Mouse (Mus musculus) layer of hippocampus, adult 9-11 months (tissue): ENCODE data around the gene Cyb5r3.

ENCODE experiments used
- DNase-seq: peaks from one replicate; pipeline ENCODE4 v3.0.0; 2022

Cyb5r3 gene

DNA sequence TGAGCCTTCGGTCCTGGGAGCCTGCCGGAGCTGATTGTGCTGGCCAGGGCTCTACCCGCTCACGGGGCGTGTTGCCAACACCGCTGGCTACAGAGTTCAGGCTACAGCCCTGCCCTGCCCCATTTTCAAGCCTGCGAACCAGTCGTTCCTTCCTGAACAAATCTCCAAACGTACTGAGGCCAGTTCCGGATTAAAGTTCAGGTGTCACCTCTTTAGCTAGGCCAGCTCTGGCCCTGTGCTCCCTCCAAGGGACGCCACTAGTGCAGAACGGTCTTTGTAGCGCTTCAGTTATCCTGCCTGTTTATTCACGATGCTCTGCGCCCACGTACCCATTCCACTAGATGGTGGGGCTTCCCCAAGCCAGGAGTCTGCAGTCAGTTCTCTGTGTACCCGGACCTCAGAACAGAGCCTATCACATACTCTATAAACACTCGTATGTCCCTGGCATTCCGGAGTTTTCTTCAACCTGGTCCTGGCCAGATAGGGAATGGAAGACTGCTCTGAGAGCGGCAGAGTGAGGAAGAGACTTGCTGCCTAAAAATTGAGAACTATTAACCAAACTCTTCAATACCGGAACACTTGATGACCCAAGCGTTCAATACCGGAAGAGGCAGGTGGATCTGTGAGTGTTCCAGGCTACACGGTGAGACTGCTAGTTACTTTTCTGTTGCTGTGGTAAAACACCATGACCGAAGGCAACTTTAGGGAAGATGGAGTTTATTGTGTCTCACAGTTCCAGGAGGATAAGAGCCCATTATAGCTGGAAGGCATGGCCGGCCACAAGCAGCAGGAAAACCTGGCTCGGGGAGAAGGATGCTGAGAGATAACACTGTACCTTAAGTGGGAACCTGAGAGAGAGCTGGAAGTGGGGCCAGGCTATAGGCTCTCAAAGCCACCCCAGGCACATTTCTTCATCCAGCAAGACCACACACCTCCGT is at the start of gene Cyb5r3:
Gene Cyb5r3, minus strand, starts transcription at position 101 of the 938 bp plus-strand sequence.
- no peak for DNase-seq

DNA sequence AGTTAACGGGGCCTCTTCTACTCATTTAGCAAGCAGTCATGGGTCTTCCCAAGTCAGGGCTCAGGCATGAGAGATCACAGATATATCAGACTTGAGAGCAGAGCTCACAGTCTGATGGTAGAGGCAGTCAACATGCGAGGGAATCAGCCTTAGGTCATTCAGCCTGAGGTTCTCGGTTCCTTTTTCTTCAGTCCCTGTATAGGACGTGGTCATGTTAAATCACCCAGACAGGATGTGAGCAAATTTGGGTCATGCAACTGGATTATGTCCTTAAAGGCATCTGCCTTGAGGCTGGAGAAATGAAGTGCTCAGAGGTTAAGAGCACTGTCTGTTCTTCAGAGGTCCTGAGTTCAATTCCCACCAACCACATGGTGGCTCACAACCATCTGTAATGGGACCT is 49.3 kb upstream of the Cyb5r3 start:
- peak; percentile 19 for DNase-seq

DNA sequence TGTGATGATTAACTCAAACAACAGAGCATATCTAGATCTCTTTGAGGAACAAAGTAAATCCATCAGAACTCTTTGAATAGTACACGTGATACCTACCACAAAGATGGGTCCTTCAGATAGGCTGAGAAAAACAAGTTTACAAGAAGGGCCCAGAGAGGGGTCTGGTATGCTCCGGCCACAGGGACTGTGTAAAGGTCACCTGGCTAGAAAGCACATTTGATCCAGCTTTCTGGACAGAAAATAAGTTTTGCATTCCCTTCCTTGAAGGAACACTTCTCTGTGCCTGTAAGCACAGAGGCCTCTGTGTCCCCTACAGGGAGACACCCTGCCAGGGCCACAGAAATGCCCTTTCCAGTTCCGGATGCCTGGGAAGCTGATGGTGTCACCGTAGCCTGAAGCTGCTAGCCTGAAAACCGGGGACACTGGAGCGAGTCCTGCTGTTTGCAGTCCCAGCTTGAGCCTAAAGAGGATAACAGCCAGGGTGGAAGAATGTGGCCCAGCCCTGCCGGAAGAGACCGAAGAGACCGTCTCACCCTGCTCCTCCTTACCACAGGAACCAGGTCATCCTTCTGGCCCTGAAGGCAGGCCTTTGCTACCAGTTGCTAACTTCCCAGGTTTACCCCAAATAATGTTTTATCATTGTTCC is 48.1 kb upstream of the Cyb5r3 start:
- DNase-seq: no peak

DNA sequence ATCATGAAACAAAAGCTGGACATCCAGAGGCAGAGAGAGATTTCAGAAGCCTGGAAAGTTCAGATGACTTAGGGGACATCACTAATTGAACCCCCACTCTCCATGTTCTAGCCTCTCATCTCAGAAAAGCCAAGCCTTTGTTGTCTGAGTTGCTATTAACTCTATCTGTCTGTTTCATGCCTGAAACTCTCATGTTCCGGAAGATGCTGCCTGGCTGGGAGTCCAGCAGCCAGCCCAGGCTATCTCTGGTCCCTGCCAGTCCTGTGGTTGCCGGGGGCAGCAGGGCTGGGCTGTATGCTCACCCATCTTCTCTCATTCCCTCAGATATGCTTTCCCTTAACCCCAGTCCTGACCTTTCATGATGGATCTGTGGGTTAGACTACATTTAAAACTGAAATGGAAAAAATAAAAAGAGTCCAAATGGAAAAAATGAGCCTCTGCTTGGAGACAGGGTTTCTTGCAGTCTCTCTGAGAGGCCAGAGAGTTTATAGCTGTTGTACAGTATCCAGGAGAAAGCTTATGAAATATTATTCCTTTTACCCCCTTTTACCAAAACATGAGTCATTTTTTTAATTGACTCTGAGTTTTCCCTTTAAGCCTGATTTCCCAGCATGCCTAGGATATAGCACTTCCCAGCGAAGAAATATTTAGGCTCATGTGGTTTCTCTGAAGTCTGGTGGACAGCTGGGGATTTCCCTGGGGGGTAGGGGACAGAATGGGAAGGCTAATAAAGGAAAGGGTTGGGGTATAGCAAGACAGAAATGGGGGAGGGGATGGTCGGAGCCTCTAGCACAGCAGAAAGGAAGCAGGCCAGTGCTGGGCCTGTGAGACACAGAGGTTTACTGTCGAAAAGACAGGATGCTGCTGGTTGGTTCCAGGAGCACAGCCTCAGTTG is 43.2 kb upstream of the Cyb5r3 start:
- no peak for DNase-seq

DNA sequence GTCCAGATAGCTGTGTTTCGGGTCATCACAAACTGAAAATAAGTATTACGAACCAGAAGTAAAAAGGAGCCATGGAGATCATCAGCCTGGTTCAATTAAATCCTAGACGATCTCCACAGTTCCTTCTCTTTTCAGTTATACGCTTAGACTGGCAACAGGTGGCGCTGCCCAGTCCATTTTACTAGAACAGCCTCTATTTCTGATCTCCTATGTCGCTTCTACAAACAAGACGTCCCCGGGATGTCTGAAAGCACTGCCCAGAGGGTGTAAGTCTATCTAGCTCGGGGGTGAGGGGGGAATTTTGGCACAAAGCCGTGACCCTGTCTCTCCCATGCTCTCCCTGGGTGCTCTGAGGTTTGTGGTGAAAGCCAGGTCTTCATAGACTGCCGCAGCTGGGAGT is 37.8 kb upstream of the Cyb5r3 start:
- peak; percentile 38 for DNase-seq

DNA sequence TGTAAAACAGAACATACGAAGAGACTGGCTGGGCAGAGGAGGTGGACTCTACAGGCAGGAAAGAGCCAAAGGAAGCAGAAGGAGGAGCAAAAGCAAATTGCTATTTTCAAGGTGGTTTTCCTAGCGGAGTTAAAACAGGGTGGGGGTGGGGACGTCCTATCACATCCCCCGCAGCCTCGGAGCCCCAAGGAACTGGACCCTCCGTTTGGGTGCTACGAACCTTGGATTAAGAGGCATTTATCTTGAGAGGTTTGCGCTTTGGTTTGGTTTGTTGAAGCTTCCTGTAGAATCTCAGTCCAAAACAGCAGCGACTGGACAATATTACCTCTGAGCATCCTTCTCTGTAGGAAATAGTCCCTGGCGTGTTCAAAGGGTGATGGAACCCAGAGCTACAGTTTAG is 37.3 kb upstream of the Cyb5r3 start:
- no peak for DNase-seq

DNA sequence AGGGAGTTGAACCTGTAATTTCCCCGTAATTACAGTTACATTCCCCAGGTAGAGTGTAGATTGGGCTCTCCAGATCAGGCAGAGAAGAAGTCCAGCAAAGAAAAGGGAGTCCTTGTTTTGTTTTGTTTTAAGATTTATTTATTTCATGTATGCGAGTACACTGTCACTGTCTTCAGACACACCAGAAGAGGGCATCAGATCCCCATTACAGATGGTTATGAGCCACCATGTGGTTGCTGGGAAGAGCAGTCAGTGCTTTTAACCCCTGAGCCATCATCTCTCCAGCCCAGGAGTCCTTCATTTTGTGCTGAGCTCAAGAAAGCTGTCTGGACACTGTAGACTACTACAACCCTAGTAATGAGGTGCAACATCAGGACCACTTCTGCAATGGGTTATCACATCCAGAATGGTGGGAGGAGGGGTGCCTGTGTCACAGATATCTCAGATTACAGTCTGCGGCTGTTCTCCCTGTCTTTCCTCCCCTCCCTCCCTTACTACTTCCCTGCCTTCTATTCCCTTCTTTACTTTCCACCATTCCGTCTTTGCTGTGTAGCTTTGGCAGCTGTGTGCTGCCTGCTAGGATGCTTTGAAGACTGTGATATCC is 36.8 kb upstream of the Cyb5r3 start:
- DNase-seq: no peak

DNA sequence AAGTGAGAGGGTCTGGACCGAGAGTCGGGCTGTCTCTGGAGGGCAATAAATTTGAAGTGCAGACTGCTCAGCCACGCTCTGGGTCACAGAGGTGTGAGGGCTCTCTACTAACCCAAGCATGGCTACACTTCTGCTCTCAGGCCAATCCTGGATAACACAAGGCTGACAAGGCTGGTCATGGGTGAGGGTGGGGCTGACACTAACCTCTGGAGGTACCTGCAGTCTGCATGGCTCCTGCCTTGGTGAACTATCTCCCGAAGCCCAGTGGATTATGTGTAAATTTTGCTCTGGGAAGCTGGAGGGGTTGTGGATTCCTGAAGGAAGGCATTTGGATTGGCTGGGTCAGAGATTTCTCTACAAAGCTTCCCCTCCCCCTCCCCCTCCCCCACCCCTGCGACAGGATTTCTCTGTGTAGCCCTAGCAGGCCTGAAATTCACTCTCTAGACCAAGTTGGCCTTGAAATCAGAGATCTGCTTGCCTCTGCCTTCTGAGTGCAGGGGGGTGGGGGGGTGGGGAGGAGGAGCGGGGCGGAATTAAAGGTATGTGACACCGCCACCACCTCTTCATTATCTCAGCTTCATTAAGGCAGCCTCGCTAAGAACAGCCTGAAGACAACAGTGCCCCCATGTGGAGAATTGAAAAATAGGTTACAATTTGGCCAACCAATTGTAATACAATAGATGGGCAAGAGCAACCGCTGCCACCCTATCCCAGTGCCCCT is 32.5 kb upstream of the Cyb5r3 start:
- peak; percentile 42 for DNase-seq

DNA sequence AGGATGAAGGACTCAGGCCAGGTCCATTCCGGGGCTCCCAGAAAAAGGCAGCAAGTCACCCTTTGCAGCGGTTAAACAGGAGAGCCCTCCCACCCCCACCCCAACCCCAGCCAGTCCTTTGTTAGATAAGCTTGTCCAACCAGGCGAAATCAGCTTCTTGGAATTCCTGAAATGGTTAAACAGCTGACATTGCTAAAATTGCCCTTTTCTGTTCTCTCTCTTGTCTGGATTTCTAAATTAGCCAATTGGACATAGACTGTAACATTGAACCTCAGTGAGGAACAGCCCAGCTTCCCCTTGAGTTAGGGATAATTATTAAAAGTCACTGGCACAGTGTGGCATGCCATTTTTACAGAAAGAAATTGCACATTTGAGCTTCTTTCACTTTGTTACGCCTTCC is 30.0 kb upstream of the Cyb5r3 start:
- DNase-seq: no peak

DNA sequence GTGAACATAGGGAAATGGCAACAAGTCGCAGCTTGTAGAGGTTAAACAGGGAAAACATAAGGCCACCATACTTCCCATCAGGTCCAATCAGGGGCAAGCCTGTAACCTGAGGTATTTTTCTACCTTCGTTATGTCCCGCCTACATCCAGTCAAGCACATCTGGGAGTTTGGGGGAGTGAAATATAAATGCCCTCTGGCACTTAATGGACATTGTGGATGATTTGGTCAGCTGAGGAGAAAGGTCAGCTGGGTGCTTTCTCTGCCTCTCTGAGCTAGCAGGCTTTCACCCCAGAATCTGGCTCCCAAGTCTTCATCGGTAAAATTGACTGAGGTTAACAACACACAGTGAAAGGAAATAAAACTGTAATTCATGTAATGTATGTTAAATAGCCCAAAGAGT is 21.0 kb upstream of the Cyb5r3 start:
- no peak for DNase-seq

DNA sequence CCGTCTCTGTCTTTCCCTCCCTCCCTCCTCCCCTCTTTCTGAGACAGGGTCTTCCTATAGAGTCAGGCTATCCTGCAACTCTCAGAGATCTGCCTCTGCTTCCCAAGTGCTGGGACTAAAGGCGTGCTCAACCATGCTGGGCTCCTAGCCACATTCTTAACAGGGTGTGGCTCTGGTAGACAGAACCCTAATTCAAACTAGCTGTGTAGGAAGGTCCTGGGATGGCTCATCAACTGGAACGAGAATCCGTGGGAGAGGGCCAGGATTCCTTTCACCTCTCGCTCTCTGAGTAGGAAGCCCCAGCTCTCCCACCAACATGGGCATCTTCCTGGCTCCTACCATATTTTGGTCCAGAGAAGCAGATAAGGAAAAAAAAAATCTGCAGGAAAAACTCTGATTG is 10.0 kb upstream of the Cyb5r3 start:
- DNase-seq: no peak

DNA sequence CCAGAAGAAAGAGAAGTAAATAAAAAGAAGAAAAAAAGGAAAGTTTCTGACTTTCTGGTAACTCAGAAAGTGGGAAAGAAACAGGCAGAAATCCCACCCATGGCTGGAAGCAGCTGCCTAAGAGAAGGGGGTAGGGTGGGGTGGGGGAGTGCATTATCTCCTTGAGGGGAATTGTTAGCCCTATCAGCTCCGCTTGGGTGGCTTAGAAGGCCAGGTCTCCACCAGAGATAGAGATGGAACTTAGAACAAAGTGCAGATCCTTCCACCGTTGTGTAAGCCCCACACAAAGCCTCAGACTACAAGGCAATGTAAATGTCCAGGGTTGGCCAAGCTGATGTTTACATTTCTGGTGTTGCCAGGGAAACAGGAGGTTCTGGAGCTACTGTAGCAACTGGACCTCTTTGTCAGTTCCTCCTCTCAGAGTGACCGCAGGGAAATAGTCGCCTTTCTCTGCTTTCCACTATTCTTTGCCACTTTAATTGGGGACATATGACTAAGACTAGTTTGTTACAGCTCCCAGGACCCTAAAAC is 9.5 kb upstream of the Cyb5r3 start:
- no peak for DNase-seq

DNA sequence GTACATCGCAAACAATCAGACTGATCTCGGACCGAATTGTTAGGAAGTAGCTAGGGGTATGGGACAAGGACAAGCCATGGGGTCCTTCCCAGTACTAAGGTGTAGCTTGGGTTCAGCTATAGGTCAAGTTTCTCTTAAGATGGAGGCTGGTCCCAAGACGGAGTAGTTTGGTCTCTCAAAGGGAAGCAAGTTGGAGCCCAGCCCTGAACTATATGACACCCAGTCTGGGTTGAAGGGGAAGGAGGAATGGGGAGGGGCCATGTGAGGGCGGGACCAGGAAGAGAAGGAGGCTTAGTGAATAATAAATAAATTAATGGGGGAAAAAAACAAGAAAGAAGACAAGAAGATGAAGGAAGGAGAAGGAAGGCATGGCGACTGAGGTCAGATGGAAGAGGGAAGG is 7.6 kb upstream of the Cyb5r3 start:
- no peak for DNase-seq

DNA sequence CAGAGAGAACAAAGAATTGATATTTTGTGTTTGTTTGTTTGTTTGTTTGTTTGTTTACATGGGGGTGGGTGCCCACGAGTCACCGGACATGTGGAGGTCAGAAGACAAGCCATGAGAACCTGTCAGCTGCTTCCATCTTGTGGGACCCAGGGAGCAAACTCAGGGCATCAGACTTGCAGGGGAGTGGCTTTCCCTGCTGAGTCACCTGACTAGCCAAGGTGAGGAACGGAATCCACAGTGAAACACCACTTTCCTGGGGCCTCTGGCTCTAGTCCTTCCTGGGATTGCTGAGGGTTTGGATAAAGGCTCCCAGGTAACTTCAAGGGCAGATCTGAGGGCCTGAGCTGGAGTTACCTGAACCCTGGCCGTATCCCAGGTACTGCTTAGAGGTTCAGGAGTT is 4.3 kb upstream of the Cyb5r3 start:
- DNase-seq: no peak

DNA sequence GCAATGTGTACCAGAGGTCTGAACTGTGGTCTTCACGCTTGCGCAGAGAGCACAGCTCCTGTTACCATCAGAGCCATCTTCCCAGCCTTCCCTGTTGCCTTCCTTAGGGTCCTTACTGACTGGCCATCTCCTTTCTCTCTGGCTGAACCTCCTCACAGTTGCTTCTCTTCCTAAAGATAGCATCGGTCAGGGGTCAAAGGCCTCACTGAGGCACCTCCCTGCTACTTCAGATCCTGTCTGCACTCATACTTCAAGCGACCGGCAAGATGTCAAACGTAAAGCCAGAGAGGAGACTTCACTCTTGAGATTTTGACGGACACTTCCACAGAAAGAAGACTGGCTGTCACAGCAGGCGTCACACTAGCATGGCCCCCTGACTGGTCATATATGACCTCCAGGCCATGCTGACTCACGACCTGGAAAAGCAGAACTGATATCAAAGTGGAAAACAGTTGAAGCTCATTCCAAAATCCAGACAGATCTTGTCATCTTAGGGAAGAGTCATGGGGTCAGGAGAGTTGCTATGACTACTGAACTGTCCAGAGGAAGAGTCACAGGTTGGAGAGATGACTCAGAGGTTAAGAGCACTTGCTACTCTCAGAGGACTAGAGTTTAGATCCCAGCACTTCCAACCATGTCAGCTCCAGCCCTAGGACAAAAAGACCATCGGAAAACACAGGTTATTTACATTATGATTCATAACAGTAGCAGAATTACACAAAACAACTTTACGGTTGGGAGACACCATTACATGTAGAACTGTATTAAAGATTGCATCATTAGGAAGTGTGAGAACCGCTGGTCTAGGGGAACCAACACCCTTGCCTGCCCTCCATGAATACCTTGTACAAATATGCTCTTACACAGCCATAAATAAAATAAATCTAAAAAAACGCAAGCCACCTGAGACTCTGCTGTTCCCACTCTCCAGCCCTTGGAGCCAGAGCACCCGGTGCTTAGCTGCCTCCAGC is 1.8 kb upstream of the Cyb5r3 start:
- DNase-seq: no peak

DNA sequence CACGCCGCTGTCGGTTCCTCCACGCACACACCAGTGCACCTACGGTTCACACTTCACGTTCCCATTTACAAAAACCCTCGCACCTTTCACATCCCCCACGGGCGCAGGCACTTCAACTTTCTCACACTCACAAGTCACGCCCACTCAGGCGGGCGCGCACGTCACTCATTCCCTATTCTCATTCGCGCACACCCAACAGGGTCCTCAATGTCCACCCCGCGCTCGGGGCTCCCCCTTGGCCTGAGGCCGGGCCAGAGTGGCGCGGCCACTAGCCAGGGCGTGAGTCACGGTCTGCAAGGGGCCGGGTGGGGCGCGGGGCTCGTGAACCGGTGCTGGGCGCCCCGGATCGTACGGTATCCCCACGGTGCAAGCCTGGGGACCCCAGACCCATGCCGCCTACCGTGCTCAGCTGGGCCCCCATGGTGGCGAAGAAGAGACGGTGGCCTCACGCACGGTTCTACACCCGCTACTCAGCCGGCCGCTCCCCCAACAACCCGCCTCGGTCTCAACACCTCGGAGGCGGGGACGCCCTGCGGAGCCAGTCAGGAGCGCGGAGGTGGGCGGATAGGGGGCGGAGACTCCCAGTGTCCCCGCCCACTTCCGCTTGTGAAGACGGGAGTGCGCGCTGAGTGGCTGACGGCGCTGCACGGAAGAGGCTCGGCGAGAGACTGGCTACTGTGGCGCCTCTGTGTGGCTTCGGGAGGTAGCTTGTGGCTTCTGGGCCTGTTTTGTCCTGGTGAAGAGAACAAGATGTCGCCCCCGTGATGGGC is 495 bp downstream of the Cyb5r3 start:
- peak; percentile 99 for DNase-seq

DNA sequence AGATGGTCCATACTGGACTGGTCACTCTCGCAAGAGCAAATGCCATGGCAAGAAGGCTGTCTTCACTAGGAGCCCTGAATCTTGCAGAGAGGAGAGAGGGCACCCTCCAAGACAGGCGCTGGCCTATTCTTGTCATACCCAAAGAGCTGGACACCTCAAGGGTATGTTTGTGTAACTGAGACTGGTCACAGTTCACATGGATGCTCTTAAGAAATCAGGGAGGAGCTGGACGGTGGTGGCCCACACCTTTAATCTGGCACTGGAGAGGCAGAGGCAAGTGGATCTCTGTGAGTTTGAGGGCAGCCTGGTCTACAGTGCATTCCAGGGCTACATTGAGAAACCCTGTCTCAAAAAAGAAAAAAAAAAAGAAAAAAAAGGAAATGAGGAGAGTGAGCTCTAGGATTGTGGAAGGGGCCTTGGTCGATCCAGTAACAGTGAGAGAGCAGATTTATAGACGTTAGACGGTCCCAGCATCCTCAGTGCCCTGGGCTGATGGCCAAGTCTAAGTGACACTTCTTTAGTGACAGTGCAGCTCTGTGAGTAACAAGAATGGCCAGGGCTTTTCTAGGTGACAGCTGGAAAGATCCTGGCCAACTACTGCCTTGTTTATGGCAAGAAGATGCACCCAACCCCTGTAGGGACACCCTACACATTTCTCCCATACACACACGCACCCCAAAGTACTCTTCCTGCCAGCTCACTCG is 1.3 kb downstream of the Cyb5r3 start:
- DNase-seq: no peak

DNA sequence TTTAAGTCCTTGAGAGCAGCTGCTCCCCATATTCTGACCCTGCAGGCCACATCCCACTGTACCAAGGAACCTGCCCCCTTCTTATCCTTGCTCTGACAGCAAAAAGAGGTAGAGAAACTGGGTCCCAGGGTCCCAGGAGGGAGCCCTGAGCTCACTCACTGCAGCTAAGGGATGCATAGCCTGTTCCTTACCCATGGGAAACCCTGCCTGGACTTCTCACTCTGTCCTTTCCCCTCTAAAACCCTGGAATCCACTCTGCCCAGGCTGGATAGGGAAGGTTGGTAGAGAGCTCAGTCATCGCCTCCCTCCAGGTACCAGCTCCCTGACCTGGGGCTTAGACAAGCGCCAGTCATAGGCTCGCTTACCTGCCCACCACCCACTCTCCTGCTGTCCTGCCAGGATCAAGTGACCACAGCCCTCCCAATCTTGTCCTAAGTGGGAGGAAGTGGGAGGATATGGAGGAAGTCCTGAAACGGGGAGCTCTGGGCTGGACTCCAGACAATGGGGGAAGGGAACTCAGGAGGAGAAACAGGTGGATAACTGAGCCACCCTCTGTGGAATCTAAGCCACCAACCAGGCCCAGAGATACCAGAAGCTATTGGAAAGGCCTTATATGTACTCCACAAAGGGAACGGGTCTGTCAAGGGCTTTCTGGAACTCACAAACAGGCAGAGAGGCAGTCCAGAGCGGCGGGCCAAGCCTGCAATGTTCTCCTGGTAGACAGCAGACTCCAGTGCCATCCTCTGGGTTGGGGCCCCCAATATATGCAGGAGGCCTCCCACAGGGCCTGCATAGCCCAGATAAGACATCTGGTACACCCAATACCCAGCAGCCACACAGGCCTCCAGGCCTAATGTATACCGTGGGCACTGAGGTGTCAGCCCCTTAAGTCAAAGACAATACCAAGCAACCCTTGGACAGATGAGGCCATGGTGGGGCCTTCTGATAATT is 2.3 kb downstream of the Cyb5r3 start:
- DNase-seq: no peak
